ENCODE assay signal across 8 mouse cellular contexts in genomic region chr15:80462106-80462505, GRCm38 (mm10).
DNase-seq lines count a peak whose midpoint lies in the region; ATAC-seq lines count a peak whose summit lies in the region.

No protein-coding gene starts in this region.

- H3K27me3 ChIP-seq in embryonic facial prominence, embryonic 13.5 days, result peaks cover 36% of the 10 kb centered on the region
- peaks cover 3% of the 10 kb centered on the region; the same call in 1 of the 2 replicates for H3K27me3 ChIP-seq in kidney, embryonic 16.5 days (ENCODE audit: insufficient read depth, low read length)
- no peaks in the 10 kb centered on the region for H3K27me3 ChIP-seq in midbrain, embryonic 14.5 days (ENCODE audit: control insufficient read depth, insufficient read depth, low read length)

- H3K4me1 ChIP-seq in embryonic facial prominence, embryonic 13.5 days, result peaks cover 11% of the 10 kb centered on the region; the same call in 1 of the 2 replicates
- H3K4me1 ChIP-seq in kidney, embryonic 16.5 days (ENCODE audit: insufficient read depth, low read length), result peaks cover 12% of the 10 kb centered on the region
- H3K4me1 ChIP-seq in midbrain, embryonic 14.5 days (ENCODE audit: control insufficient read depth, insufficient read depth, low read length), result peaks cover 7% of the 10 kb centered on the region; the same call in 1 of the 2 replicates

- WGBS in embryonic facial prominence, embryonic 13.5 days, result 2% methylated on average over 9 of the region's 9 CpGs
- WGBS in kidney, embryonic 16.5 days, result 3% methylated on average over 9 of the region's 9 CpGs
- 5% methylated on average over 9 of the region's 9 CpGs for WGBS in midbrain, embryonic 14.5 days

- H3K4me3 ChIP-seq in embryonic facial prominence, embryonic 13.5 days, result peak overlapping the region; percentile 29
- H3K4me3 ChIP-seq in kidney, embryonic 16.5 days (ENCODE audit: low read length), result peak overlapping the region; percentile 29; the same call in 1 of the 2 replicates
- H3K4me3 ChIP-seq in midbrain, embryonic 14.5 days (replicated peaks; ENCODE audit: low read depth, low read length), result no peak overlapping the region

- peak overlapping the region; percentile 54 for H3K4me2 ChIP-seq in embryonic facial prominence, embryonic 13.5 days
- peak overlapping the region; percentile 41 for H3K4me2 ChIP-seq in kidney, embryonic 16.5 days (replicated peaks; ENCODE audit: low read depth, low read length)
- H3K4me2 ChIP-seq in midbrain, embryonic 14.5 days (ENCODE audit: low read length), result peak overlapping the region; percentile 35; the same call in 1 of the 2 replicates

- no peak for ATAC-seq in embryonic facial prominence, embryonic 13.5 days (ENCODE audit: insufficient number of reproducible peaks, insufficient read depth, low FRiP score, low TSS enrichment, low read depth)
- peak; percentile 70 for ATAC-seq in kidney, embryonic 16.5 days (ENCODE audit: low FRiP score, low TSS enrichment)
- no peak for ATAC-seq in midbrain, embryonic 14.5 days (ENCODE audit: low FRiP score, low TSS enrichment)
- ATAC-seq in activated CD4-positive, CD25-positive, alpha-beta regulatory T cell, adult 4 months, result no peak

- DNase-seq in kidney, adult 18-20 months, result peak; percentile 29
- no peak for DNase-seq in kidney, adult 9 months
- peak; percentile 51 for DNase-seq in midbrain, embryonic 14.5 days
- DNase-seq in right cerebral cortex, adult 18-20 months, result no peak
- no peak for DNase-seq in natural killer cell, adult 2 months (ENCODE audit: low spot score in 2 of 2)

- H3K27ac ChIP-seq in embryonic facial prominence, embryonic 13.5 days, result no peak overlapping the region
- H3K27ac ChIP-seq in kidney, embryonic 16.5 days (ENCODE audit: low read length), result no peak overlapping the region
- no peak overlapping the region for H3K27ac ChIP-seq in midbrain, embryonic 14.5 days (replicated peaks; ENCODE audit: low read depth, low read length)

- no peaks in the 10 kb centered on the region for H3K9me3 ChIP-seq in embryonic facial prominence, embryonic 13.5 days
- H3K9me3 ChIP-seq in kidney, embryonic 16.5 days (ENCODE audit: low read length), result no peaks in the 10 kb centered on the region
- no peaks in the 10 kb centered on the region for H3K9me3 ChIP-seq in midbrain, embryonic 14.5 days (ENCODE audit: control insufficient read depth, low read length)

- 0 out of 2 replicates have a peak overlapping the region, but pooled peaks have one; percentile 16 for H3K9ac ChIP-seq in embryonic facial prominence, embryonic 13.5 days
- H3K9ac ChIP-seq in kidney, embryonic 16.5 days (replicated peaks; ENCODE audit: low read length), result no peak overlapping the region
- H3K9ac ChIP-seq in midbrain, embryonic 14.5 days (replicated peaks; ENCODE audit: low read length), result no peak overlapping the region

- no peaks in the 10 kb centered on the region for H3K36me3 ChIP-seq in embryonic facial prominence, embryonic 13.5 days
- H3K36me3 ChIP-seq in kidney, embryonic 16.5 days (ENCODE audit: insufficient read depth, low read length), result no peaks in the 10 kb centered on the region
- H3K36me3 ChIP-seq in midbrain, embryonic 14.5 days (ENCODE audit: control insufficient read depth, insufficient read depth, low read length), result no peaks in the 10 kb centered on the region

Comparison
In these comparisons a context has a peak if more than half of its experiments do, and no peak if none do; other contexts are left out.
1. DNase-seq: peak in kidney, adult 18-20 months (single experiment) and midbrain, embryonic 14.5 days (single experiment); none in kidney, adult 9 months (single experiment), right cerebral cortex, adult 18-20 months (single experiment) and natural killer cell, adult 2 months (0 of 2).
2. Peak in every context shown above with its lines, with median percentiles within 50 percentile points of each other: H3K4me2 ChIP-seq.